Mouse (Mus musculus): ENCODE measurements around the gene C2cd4a. TPM values are rescaled to one million over a fixed set of nuclear protein-coding genes. Genes with fewer than 3 reads are reported as not detected.

The C2cd4a gene
- polyA plus RNA-seq, 1 experiment: 0.02 TPM

GRCm38 (mm10) chr9:67869691-67870450 lies 37.7 kb upstream of the C2cd4a start:
- H3K27me3 ChIP-seq (ENCODE audit: control insufficient read depth, insufficient read depth, insufficient read length): no peaks in the 10 kb centered on the region

DNA sequence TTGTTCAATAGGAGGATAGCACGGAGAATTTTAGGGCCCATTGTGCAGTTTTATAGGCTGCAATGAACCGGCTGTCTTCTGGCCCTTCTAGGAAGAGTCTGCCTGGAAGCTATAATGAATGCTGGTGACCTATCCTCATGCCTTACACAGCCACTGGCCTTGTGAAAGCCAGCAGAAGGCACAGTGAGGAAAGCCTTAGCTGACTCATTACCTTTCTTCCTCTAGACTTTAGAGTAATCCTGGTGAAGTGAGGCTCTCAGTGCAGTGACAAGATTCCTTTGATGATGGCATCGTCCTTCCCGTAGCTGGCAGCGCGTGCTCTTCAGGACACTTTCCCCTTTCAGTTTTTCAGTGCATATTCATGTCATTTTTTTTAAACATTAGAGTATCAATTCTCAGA lies 35.3 kb upstream of the C2cd4a start:
- Histone ChIP-seq H3K36me3 (ENCODE audit: control insufficient read depth, insufficient read depth) (no peaks in the 10 kb centered on the region), H3ac (ENCODE audit: control insufficient read depth, insufficient read length, low read depth) (no peak overlapping the region), H3K27me3 (ENCODE audit: control insufficient read depth, insufficient read depth, insufficient read length) (no peaks in the 10 kb centered on the region), H3K79me3 (ENCODE audit: low read depth) (no peaks in the 10 kb centered on the region), H3K79me2 (ENCODE audit: control insufficient read depth, insufficient read depth) (no peaks in the 10 kb centered on the region), H3K4me3 (ENCODE audit: insufficient read depth, poor library complexity, severe bottlenecking) (no peak overlapping the region)
- TF ChIP-seq FOSL1 (IDR thresholded peaks at IDR 0.05; ENCODE audit: insufficient read depth, low read length, poor library complexity, severe bottlenecking) (no peak), CTCF (IDR thresholded peaks at IDR 0.05; ENCODE audit: control insufficient read depth, insufficient read depth, insufficient read length) (no peak), USF1 (IDR thresholded peaks at IDR 0.05; ENCODE audit: low read depth) (no peak), CEBPB (IDR thresholded peaks at IDR 0.05; ENCODE audit: low read depth) (no peak), MYOD1 (IDR thresholded peaks at IDR 0.05; ENCODE audit: control insufficient read depth, insufficient read length, low read depth) (no peak), MAX (IDR thresholded peaks at IDR 0.05) (no peak), MYOG (IDR thresholded peaks at IDR 0.05; ENCODE audit: control insufficient read depth, extremely low read depth, insufficient read length) (no peak)

More at GRCm38 (mm10) chr9:67869691-67870450, 37.7 kb upstream of the C2cd4a start:
- no peaks in the 10 kb centered on the region for H3K36me3 ChIP-seq (ENCODE audit: control insufficient read depth, insufficient read depth)
- no peaks in the 10 kb centered on the region for H3K79me3 ChIP-seq (ENCODE audit: low read depth)
- no peaks in the 10 kb centered on the region for H3K79me2 ChIP-seq (ENCODE audit: control insufficient read depth, insufficient read depth)
- H3K4me3 ChIP-seq (ENCODE audit: insufficient read depth, poor library complexity, severe bottlenecking): no peak overlapping the region
- no peak overlapping the region for H3ac ChIP-seq (ENCODE audit: control insufficient read depth, insufficient read length, low read depth)
- TF ChIP-seq MYOD1 (IDR thresholded peaks at IDR 0.05; ENCODE audit: control insufficient read depth, insufficient read length, low read depth) (no peak), FOSL1 (IDR thresholded peaks at IDR 0.05; ENCODE audit: insufficient read depth, low read length, poor library complexity, severe bottlenecking) (no peak), CTCF (IDR thresholded peaks at IDR 0.05; ENCODE audit: control insufficient read depth, insufficient read depth, insufficient read length) (no peak), MAX (IDR thresholded peaks at IDR 0.05) (no peak)

- no peaks in the 10 kb centered on the region for H3K27me3 ChIP-seq (ENCODE audit: control insufficient read depth, insufficient read depth, insufficient read length)
- no peak overlapping the region for H3K4me3 ChIP-seq (ENCODE audit: insufficient read depth, poor library complexity, severe bottlenecking)
- H3ac ChIP-seq (ENCODE audit: control insufficient read depth, insufficient read length, low read depth): no peak overlapping the region
- H3K79me3 ChIP-seq (ENCODE audit: low read depth): no peaks in the 10 kb centered on the region
- H3K79me2 ChIP-seq (ENCODE audit: control insufficient read depth, insufficient read depth): no peaks in the 10 kb centered on the region
- no peaks in the 10 kb centered on the region for H3K36me3 ChIP-seq (ENCODE audit: control insufficient read depth, insufficient read depth)
- no peak for TF ChIP-seq MYOG (IDR thresholded peaks at IDR 0.05; ENCODE audit: control insufficient read depth, extremely low read depth, insufficient read length)
- TF ChIP-seq CEBPB (IDR thresholded peaks at IDR 0.05; ENCODE audit: low read depth): no peak
- TF ChIP-seq USF1 (IDR thresholded peaks at IDR 0.05; ENCODE audit: low read depth): no peak
- no peak for TF ChIP-seq MYOD1 (IDR thresholded peaks at IDR 0.05; ENCODE audit: control insufficient read depth, insufficient read length, low read depth)
- TF ChIP-seq FOSL1 (IDR thresholded peaks at IDR 0.05; ENCODE audit: insufficient read depth, low read length, poor library complexity, severe bottlenecking): no peak
- TF ChIP-seq MAX (IDR thresholded peaks at IDR 0.05): no peak
- TF ChIP-seq CTCF (IDR thresholded peaks at IDR 0.05; ENCODE audit: control insufficient read depth, insufficient read depth, insufficient read length): no peak
These were observed 33.3 kb upstream of the C2cd4a start for GRCm38 (mm10) chr9:67865411-67865810.

DNA sequence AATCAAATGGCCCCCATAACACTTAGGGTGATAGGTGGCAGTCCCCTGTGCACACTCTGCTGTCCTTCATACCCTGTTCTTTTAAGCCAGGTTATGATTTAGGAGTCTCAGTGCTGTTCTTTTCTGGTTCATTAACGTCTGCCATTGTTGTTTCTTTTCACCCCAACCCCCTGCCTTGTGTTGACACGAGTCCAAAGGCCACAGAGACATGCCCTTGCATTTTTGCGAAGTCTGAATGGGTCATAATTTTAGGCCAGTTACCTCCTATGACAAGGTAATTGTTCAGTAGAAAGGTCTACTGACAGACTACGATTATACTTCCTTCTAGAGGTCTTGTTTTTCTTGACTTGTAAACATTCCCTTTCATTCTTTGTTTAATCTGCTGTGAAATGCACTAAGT lies 31.9 kb upstream of the C2cd4a start:
- no peaks in the 10 kb centered on the region for H3K27me3 ChIP-seq (ENCODE audit: control insufficient read depth, insufficient read depth, insufficient read length)
- TF ChIP-seq MYOD1 (IDR thresholded peaks at IDR 0.05; ENCODE audit: control insufficient read depth, insufficient read length, low read depth) (no peak), CTCF (IDR thresholded peaks at IDR 0.05; ENCODE audit: control insufficient read depth, insufficient read depth, insufficient read length) (no peak), MAX (IDR thresholded peaks at IDR 0.05) (no peak), FOSL1 (IDR thresholded peaks at IDR 0.05; ENCODE audit: insufficient read depth, low read length, poor library complexity, severe bottlenecking) (no peak), MYOG (IDR thresholded peaks at IDR 0.05; ENCODE audit: control insufficient read depth, extremely low read depth, insufficient read length) (no peak), CEBPB (IDR thresholded peaks at IDR 0.05; ENCODE audit: low read depth) (no peak)
- H3K4me3 ChIP-seq (ENCODE audit: insufficient read depth, poor library complexity, severe bottlenecking): no peak overlapping the region
- H3K79me3 ChIP-seq (ENCODE audit: low read depth): no peaks in the 10 kb centered on the region
- H3K36me3 ChIP-seq (ENCODE audit: control insufficient read depth, insufficient read depth): no peaks in the 10 kb centered on the region
- H3K79me2 ChIP-seq (ENCODE audit: control insufficient read depth, insufficient read depth): no peaks in the 10 kb centered on the region
- H3ac ChIP-seq (ENCODE audit: control insufficient read depth, insufficient read length, low read depth): no peak overlapping the region

GRCm38 (mm10) chr9:67863332-67863731 lies 31.2 kb upstream of the C2cd4a start:
- Histone ChIP-seq H3K4me3 (ENCODE audit: insufficient read depth, poor library complexity, severe bottlenecking) (no peak overlapping the region), H3K79me2 (ENCODE audit: control insufficient read depth, insufficient read depth) (no peaks in the 10 kb centered on the region), H3K36me3 (ENCODE audit: control insufficient read depth, insufficient read depth) (no peaks in the 10 kb centered on the region), H3K79me3 (ENCODE audit: low read depth) (no peaks in the 10 kb centered on the region), H3ac (ENCODE audit: control insufficient read depth, insufficient read length, low read depth) (no peak overlapping the region), H3K27me3 (ENCODE audit: control insufficient read depth, insufficient read depth, insufficient read length) (no peaks in the 10 kb centered on the region)
- TF ChIP-seq MYOD1 (IDR thresholded peaks at IDR 0.05; ENCODE audit: control insufficient read depth, insufficient read length, low read depth): no peak
- no peak for TF ChIP-seq MYOG (IDR thresholded peaks at IDR 0.05; ENCODE audit: control insufficient read depth, extremely low read depth, insufficient read length)
- TF ChIP-seq MAX (IDR thresholded peaks at IDR 0.05): no peak
- no peak for TF ChIP-seq FOSL1 (IDR thresholded peaks at IDR 0.05; ENCODE audit: insufficient read depth, low read length, poor library complexity, severe bottlenecking)
- no peak for TF ChIP-seq CTCF (IDR thresholded peaks at IDR 0.05; ENCODE audit: control insufficient read depth, insufficient read depth, insufficient read length)
- no peak for TF ChIP-seq USF1 (IDR thresholded peaks at IDR 0.05; ENCODE audit: low read depth)
- no peak for TF ChIP-seq CEBPB (IDR thresholded peaks at IDR 0.05; ENCODE audit: low read depth)

Measured in C2C12 (cell line).